Comparison of ENCODE assay signal across 21 mouse cellular contexts in genomic region chr13:43457161-43457560, GRCm38 (mm10). TPM values are rescaled to one million over a fixed set of nuclear protein-coding genes. Genes with fewer than 3 reads are reported as not detected.
DNase-seq lines count a peak whose midpoint lies in the region; ATAC-seq and TF ChIP-seq lines count a peak whose summit lies in the region.
"Had no signal": no experiment of that assay in that cellular context is flagged by ENCODE, and none has a peak within 500 bp of the region (broad histone marks: within the 10 kb centered on the region; RNA-seq: fewer than 3 reads in every experiment).

No protein-coding gene starts in this region.

- WGBS in heart, postnatal 0 days = 32% methylated on average over 1 of the region's 1 CpGs
- 25% methylated on average over 1 of the region's 1 CpGs for WGBS in liver, embryonic 14.5 days (ENCODE audit: insufficient replicate concordance)
- WGBS in liver, embryonic 12.5 days (ENCODE audit: insufficient replicate concordance) = 36% methylated on average over 1 of the region's 1 CpGs

- no peak overlapping the region for H3K4me2 ChIP-seq in heart, postnatal 0 days (ENCODE audit: low read depth, low read length)
- no peak overlapping the region for H3K4me2 ChIP-seq in liver, embryonic 14.5 days (ENCODE audit: low read depth)
- H3K4me2 ChIP-seq in liver, embryonic 12.5 days = no peak overlapping the region
- H3K4me2 ChIP-seq: embryonic facial prominence, embryonic 15.5 days; heart, embryonic 11.5 days; limb, embryonic 13.5 days; stomach, embryonic 15.5 days had no signal

- H3K27ac ChIP-seq in heart, postnatal 0 days (ENCODE audit: low read depth) = no peak overlapping the region
- no peak overlapping the region for H3K27ac ChIP-seq in liver, embryonic 14.5 days
- no peak overlapping the region for H3K27ac ChIP-seq in liver, embryonic 12.5 days
- H3K27ac ChIP-seq: embryonic facial prominence, embryonic 15.5 days; forebrain, embryonic 10.5 days; limb, embryonic 13.5 days; stomach, embryonic 15.5 days had no signal

- TF ChIP-seq CTCF in heart, postnatal 0 days (IDR thresholded peaks at IDR 0.05; ENCODE audit: low read depth) = 0 out of 2 replicates have a peak, but pooled peaks have one; percentile 3
- TF ChIP-seq CTCF in liver, embryonic 14.5 days (IDR thresholded peaks at IDR 0.05; ENCODE audit: low read depth) = 0 out of 2 replicates have a peak, but pooled peaks have one; percentile 11

- DNase-seq in heart, postnatal 0 days (ENCODE audit: low spot score) = no peak
- DNase-seq in heart, adult 8-10 months (ENCODE audit: low spot score) = no peak
- DNase-seq in liver, embryonic 14.5 days (ENCODE audit: low read depth in 3 of 3, low spot score in 3 of 3) = no peak
- DNase-seq in 416B (ENCODE audit: low read depth) = peak; percentile 54
- DNase-seq in induced T-regulatory cell, adult 2 months (ENCODE audit: low read depth) = peak; percentile 48
- no peak for DNase-seq in urinary bladder, postnatal 36 days (ENCODE audit: low spot score in 2 of 2)
- DNase-seq: B cell, adult 2 months; cerebellum, postnatal 10 days; embryo, embryonic 11 days; gastrocnemius, postnatal 10 days; kidney, postnatal 10 days; lung, adult 18-20 months; spleen, adult 18-20 months had no signal

- no peak for ATAC-seq in heart, postnatal 0 days (ENCODE audit: insufficient read depth, low read depth)
- ATAC-seq in liver, embryonic 14.5 days (ENCODE audit: insufficient read depth) = no peak
- no peak for ATAC-seq in liver, embryonic 12.5 days
- ATAC-seq: hindbrain, embryonic 16.5 days had no signal

- no peak for TF ChIP-seq EP300 in heart, postnatal 0 days (IDR thresholded peaks at IDR 0.05; ENCODE audit: low read depth)
- TF ChIP-seq EP300 in liver, embryonic 14.5 days (IDR thresholded peaks at IDR 0.05; ENCODE audit: low read depth) = no peak

- H3K9me3 ChIP-seq in heart, postnatal 0 days (replicated peaks; ENCODE audit: control insufficient read depth, low read length) = no peaks in the 10 kb centered on the region
- no peaks in the 10 kb centered on the region for H3K9me3 ChIP-seq in liver, embryonic 14.5 days (ENCODE audit: control insufficient read depth, low read length)
- no peaks in the 10 kb centered on the region for H3K9me3 ChIP-seq in liver, embryonic 12.5 days (replicated peaks)
- H3K9me3 ChIP-seq: embryonic facial prominence, embryonic 15.5 days; G1E; limb, embryonic 13.5 days; stomach, embryonic 15.5 days had no signal

- no peak overlapping the region for H3K4me3 ChIP-seq in heart, postnatal 0 days (ENCODE audit: low read depth, low read length)
- no peak overlapping the region for H3K4me3 ChIP-seq in liver, embryonic 14.5 days (ENCODE audit: insufficient read depth in 1 of 2, low read depth in 2 of 2, low read length in 2 of 2)
- no peak overlapping the region for H3K4me3 ChIP-seq in liver, embryonic 12.5 days
- H3K4me3 ChIP-seq: embryonic facial prominence, embryonic 15.5 days; forebrain, embryonic 10.5 days; limb, embryonic 13.5 days; stomach, embryonic 15.5 days had no signal

- peaks cover 26% of the 10 kb centered on the region for H3K4me1 ChIP-seq in heart, postnatal 0 days (ENCODE audit: control insufficient read depth, insufficient read depth)
- peaks cover 0 to 18% of the 10 kb centered on the region in 2 experiments; a peak in 2 of 4 replicates for H3K4me1 ChIP-seq in liver, embryonic 14.5 days (replicated peaks; ENCODE audit: control insufficient read depth in 2 of 2, insufficient read depth in 2 of 2, low read length in 1 of 2)
- H3K4me1 ChIP-seq in liver, embryonic 12.5 days = peaks cover 39% of the 10 kb centered on the region

- no peaks in the 10 kb centered on the region for H3K27me3 ChIP-seq in heart, postnatal 0 days (ENCODE audit: control insufficient read depth, insufficient read depth, low read length)
- no peaks in the 10 kb centered on the region for H3K27me3 ChIP-seq in liver, embryonic 14.5 days (ENCODE audit: control insufficient read depth, insufficient read depth, low read length)
- H3K27me3 ChIP-seq in liver, embryonic 12.5 days (replicated peaks) = no peaks in the 10 kb centered on the region
- H3K27me3 ChIP-seq: embryonic facial prominence, embryonic 15.5 days; limb, embryonic 13.5 days; stomach, embryonic 15.5 days had no signal

- no peak overlapping the region for H3K9ac ChIP-seq in heart, postnatal 0 days (replicated peaks; ENCODE audit: low read depth, low read length)
- H3K9ac ChIP-seq in liver, embryonic 14.5 days (replicated peaks) = no peak overlapping the region
- no peak overlapping the region for H3K9ac ChIP-seq in liver, embryonic 12.5 days
- H3K9ac ChIP-seq: embryonic facial prominence, embryonic 15.5 days; limb, embryonic 13.5 days; stomach, embryonic 15.5 days had no signal

- peaks cover 3% of the 10 kb centered on the region; the same call in 1 of the 2 replicates for H3K36me3 ChIP-seq in heart, postnatal 0 days (replicated peaks; ENCODE audit: control insufficient read depth, insufficient read depth, low read length)
- H3K36me3 ChIP-seq in liver, embryonic 14.5 days (replicated peaks; ENCODE audit: control insufficient read depth, insufficient read depth, low read depth) = no peaks in the 10 kb centered on the region
- H3K36me3 ChIP-seq in liver, embryonic 12.5 days = peaks cover 10% of the 10 kb centered on the region; the same call in 1 of the 2 replicates
- H3K36me3 ChIP-seq: embryonic facial prominence, embryonic 15.5 days; stomach, embryonic 15.5 days had no signal

RNA-seq across cellular contexts. Expression of gene Ranbp9, which starts 23.9 kb away (rescaled TPM):
- total RNA-seq in heart, postnatal 0 days (2014; rRNA removed; ENCODE audit: low replicate concordance) = 42.5 and 54.6 TPM in 2 replicates
- polyA plus RNA-seq in heart, postnatal 0 days (2015; fragmentation: Nextera tagmentation; extraction: Ambion mirVana) = 6.7 and 6.9 TPM in 2 replicates
- total RNA-seq in heart, adult 8-10 months (2022) = 10 to 100 TPM; 35.9 to 46.7 (median 41.6) TPM
- polyA plus RNA-seq in liver, embryonic 14.5 days (2012; rRNA removed) = 5.5 and 7.2 TPM in 2 replicates
- 3.6 and 3.7 TPM in 2 replicates for polyA plus RNA-seq in liver, embryonic 14.5 days (2014; fragmentation: Nextera tagmentation; extraction: Ambion mirVana)
- 3.3 and 4.5 TPM in 2 replicates for polyA plus RNA-seq in liver, embryonic 12.5 days (2016; fragmentation: Nextera tagmentation; extraction: Ambion mirVana)

RNA-seq across cellular contexts. Expression of gene Nol7, which starts 59.0 kb away (rescaled TPM):
- total RNA-seq in heart, postnatal 0 days (2014; rRNA removed; ENCODE audit: low replicate concordance) = 36.4 and 54.7 TPM in 2 replicates
- 139 TPM in 2 replicates for polyA plus RNA-seq in heart, postnatal 0 days (2015; fragmentation: Nextera tagmentation; extraction: Ambion mirVana)
- total RNA-seq in heart, adult 8-10 months (2022) = 100 to 1,000 TPM in 3 of 4 experiments, 10 to 100 TPM in 1; 84.2 to 130 (median 113) TPM
- polyA plus RNA-seq in liver, embryonic 14.5 days (2012; rRNA removed) = 37.2 and 84.2 TPM in 2 replicates
- 123 and 125 TPM in 2 replicates for polyA plus RNA-seq in liver, embryonic 14.5 days (2014; fragmentation: Nextera tagmentation; extraction: Ambion mirVana)
- polyA plus RNA-seq in liver, embryonic 12.5 days (2016; fragmentation: Nextera tagmentation; extraction: Ambion mirVana) = 169 and 175 TPM in 2 replicates

Comparison
In these comparisons a context has a peak if more than half of its experiments do, and no peak if none do; other contexts are left out.
1. DNase-seq: peak in 416B (single experiment) and induced T-regulatory cell, adult 2 months (single experiment); none in heart, postnatal 0 days (single experiment), heart, adult 8-10 months (single experiment), liver, embryonic 14.5 days (0 of 3) and urinary bladder, postnatal 36 days (0 of 2).